Mouse (Mus musculus) heart, postnatal 10 days (tissue): ENCODE measurements around the gene Adamts17. TPM values are rescaled to one million over a fixed set of nuclear protein-coding genes. Genes with fewer than 3 reads are reported as not detected.

Experiments used
- DNase-seq, 2 experiments: peaks; one replicate each; pipeline ENCODE4 v3.0.0; 2021
- intact Hi-C: fragments of 180-260 bp; cut with DNase I; formaldehyde crosslinking; loops from one replicate; pipeline ENCODE4 v1.15.1; 2025
- total RNA-seq, 2 experiments: library from RNA; stranded (reverse); gene quantifications; 2 replicates each; pipeline ENCODE4 v1.2.3; 2021

Gene Adamts17
- total RNA-seq, 2 experiments from 2014 or later = 15.9 to 18.4 TPM

DNA sequence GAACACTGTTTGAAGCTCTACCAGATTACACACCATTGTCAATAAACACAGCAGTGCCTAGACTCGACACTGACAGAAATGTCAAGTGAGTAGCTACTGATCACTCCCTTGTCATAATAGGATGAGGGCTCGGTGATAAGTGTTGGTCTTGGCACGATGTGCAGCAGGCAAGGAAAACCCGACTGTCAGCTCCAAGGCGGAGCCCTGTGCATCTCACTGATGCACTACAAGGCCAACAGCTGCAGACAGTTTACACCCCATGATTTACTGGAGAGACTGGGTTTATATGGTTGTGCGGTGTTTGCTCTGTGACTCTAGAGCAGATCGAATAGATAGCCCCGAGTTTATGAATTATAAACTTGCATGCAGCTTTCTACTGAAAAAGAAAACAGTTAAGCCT is 124.0 kb downstream of the Adamts17 start:
- intact Hi-C loops = no loop called here
- no peak for DNase-seq

- intact Hi-C loops = no loop called here
- no peak for DNase-seq
These were observed 127.1 kb downstream of the Adamts17 start for GRCm38 (mm10) chr7:66966541-66967205.

GRCm38 (mm10) chr7:66967206-66967919 is 127.8 kb downstream of the Adamts17 start:
- intact Hi-C loops = no loop called here
- no peak for DNase-seq

DNA sequence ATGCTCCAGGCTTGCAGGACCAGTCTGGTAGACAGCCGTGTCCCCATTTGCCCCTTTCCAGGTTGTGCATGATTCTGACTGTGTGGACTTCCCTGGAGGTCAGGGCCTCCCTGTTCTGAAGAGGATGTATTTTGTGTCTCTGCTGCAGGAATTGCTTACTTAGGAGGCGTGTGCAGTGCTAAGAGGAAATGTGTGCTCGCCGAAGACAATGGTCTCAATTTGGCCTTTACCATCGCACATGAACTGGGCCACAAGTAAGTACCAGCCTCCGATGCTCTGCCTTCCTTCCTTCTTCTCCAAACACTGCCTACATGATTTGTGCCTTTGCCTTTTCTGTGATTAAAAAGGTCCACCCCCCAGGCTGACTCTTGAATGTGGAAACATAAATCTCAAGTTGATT is 129.1 kb downstream of the Adamts17 start:
- intact Hi-C loops = no loop called here

DNA sequence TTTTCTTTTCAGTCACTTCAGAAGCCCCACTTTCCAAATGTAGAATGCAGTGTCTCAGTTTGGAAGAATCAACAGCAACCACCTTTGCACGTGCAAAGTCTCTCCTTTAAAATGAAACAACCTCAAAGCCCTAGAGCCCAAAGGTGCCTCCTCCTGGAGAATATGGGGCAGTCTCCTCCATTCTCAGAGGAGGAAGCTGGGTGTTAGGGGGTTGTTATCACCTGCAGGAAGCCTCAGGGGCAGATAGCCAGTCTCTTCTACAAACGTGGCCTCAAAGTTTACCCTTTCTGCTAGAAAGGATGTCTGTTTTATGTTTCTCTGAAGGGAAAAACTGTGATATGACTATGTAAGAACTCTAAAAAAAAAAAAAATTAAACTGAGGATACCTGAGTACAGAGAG is 129.7 kb downstream of the Adamts17 start:
- no peak for DNase-seq
- intact Hi-C loops = no loop called here

More for the DNA sequence above, 129.1 kb downstream of the Adamts17 start:
- no peak for DNase-seq

- DNase-seq = no peak
- intact Hi-C loops = no loop called here
These were observed 130.7 kb downstream of the Adamts17 start for GRCm38 (mm10) chr7:66970235-66970634.

- intact Hi-C loops = no loop called here
- DNase-seq = no peak
These were observed 131.4 kb downstream of the Adamts17 start for GRCm38 (mm10) chr7:66970974-66971373.

GRCm38 (mm10) chr7:66974859-66975258 is 135.3 kb downstream of the Adamts17 start:
- intact Hi-C loops = loop anchor here (5.0 kb wide), 1 partner anchor 133 kb away; no protein-coding TSS in a partner anchor
- DNase-seq = peak; percentile 63 to 70

GRCm38 (mm10) chr7:66976371-66976770 is 136.8 kb downstream of the Adamts17 start:
- intact Hi-C loops = loop anchor here (5.0 kb wide), 1 partner anchor 134 kb away; no protein-coding TSS in a partner anchor
- DNase-seq = no peak

GRCm38 (mm10) chr7:66981591-66981990 is 142.1 kb downstream of the Adamts17 start:
- DNase-seq = no peak
- intact Hi-C loops = no loop called here

DNA sequence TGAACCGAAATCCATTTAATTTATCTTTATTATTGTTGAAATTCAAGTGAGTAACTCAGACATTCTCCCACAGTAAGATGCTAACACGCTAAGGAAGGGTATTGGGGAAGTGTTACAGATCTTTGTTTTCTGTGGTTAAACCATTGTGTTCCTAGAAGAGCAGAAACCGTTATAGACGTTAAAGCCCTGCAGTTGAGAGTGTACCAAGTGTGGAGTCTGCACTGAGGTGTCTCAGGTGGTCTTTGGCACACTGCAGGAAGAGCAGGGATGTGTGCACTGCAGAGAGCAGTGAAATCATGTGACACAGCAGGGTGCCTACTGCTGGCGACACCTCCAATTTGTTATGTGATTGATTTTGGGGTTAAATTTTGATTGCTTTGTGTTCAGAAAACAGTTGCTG is 142.5 kb downstream of the Adamts17 start:
- no peak for DNase-seq
- intact Hi-C loops = no loop called here

DNA sequence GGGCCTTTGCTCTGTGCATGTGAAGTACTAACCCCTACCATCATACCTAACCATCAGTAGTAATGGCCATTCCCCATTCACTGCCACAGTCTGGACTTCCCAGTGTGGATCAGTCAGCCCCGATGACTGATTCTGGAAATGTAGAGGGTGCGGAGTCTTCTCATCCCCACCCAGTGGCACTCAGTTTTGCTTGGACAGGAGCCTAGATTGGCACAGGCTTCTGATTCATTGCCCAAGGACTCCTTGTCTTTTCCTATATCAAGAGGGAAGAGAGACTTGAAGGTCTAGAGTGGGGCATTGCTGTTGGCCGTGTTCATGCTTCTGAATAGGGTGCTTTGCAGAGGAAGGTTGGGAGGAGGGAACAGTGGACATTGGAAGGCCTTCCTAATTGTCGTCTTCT is 148.1 kb downstream of the Adamts17 start:
- intact Hi-C loops = no loop called here
- DNase-seq = no peak

DNA sequence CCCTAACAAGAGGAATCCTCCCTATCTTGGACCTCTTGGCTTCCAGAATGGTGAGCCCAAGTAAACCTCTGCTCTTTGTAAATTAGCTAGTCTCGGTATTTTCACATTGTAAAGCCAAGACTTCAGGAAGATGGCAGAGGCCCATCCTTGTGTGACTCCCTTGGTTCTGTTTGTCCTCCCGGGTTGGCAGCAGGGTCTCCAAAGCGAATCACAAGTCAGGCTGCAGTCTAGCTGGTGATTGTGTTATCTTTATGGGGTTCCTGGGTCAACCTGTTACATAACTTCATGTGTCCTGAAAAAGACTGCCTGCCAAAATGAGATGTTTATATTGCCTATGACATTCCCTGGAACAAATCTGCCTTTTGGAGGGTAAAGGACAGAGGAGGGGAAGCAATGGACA is 148.9 kb downstream of the Adamts17 start:
- intact Hi-C loops = no loop called here
- DNase-seq = no peak

DNA sequence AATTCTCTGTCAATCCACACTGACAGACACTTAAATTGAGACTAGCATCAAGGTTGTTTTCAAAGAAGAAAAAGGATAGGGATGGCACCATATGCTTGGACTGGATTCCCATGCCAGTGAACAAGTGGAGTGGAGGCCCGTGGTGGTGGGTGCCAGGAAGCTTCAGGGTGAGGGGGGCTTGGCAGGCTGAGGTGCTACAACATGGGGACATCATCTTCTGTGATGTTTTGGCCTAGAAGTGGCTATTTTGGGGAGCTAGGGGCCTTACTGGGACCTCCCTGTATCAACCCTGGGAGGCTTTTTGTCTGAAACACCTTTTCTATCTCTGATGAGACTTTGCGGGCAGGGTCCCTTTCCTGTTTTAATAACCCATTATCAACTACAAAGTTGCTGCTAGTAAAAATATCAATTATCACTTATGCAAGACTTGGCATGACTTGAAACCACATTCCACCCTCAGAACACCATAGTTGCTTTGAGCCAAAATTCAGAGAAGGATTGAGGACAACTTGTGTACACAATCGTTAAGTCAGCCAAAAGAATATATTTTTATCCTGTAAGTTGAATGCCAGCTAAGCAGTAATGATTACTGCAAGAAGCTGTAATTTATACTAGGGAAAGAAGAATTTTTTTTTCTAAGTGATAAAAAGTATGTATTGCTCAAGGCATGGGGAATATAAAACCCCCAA is 150.0 kb downstream of the Adamts17 start:
- intact Hi-C loops = no loop called here
- DNase-seq = no peak

- DNase-seq = no peak
- intact Hi-C loops = no loop called here
These were observed 159.3 kb downstream of the Adamts17 start for GRCm38 (mm10) chr7:66998821-66999220.

GRCm38 (mm10) chr7:67003648-67004047 is 164.1 kb downstream of the Adamts17 start:
- intact Hi-C loops = no loop called here
- DNase-seq = no peak

GRCm38 (mm10) chr7:67004220-67004619 is 164.7 kb downstream of the Adamts17 start:
- no peak for DNase-seq
- intact Hi-C loops = no loop called here

DNA sequence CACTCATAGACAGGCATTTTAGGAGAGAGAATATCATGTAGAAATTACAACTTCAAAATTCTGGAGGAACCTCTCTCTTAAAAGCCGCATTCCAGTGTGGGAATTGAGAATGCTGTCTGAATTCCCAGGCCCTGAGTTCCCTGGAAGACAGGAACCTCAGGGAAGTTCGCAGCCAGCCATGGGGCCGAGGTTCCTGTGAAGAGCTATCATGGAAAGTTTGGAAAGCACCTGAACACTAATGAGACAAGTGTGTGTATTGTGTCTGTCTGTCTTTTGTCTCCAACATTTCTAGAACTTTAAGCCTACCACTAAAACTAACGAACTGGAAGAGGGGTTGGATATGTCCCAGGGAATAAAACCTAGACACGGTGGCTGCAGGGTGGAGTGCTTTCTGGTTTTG is 170.3 kb downstream of the Adamts17 start:
- DNase-seq = no peak
- intact Hi-C loops = no loop called here

GRCm38 (mm10) chr7:67012011-67012751 is 172.6 kb downstream of the Adamts17 start:
- no peak for DNase-seq
- intact Hi-C loops = no loop called here

DNA sequence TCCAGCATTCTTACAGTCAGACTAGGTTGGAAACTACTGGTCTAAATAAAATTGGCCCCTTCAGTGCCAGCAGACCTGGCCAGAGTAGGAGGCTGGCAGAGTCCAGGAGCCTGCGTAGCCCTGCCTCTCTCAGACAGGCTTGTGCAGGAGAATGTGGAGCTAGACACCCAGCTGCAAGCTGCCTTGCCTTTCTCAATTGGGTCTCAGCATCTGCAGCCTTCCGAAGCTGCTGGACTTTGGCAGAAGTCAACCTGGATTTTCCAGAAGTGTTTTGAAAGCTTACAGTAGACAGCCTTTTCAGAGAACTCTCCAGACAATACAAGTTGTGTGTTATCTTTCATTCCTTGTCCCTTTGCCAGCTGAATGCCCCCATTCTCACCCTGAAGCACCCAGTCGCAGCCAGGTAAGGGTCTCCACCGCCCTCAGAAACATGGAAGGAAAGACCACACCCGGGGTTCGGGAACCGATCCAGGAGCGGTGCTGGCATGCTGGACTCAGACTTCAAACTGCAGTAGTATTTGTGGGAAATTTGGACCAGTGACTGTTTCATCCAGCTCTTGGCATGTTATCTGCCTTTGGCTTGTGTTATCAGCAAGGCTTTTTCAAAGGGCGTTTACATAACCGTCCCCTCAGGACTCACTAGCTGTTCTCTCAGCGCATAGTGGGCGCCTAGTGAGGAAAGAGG is 173.8 kb downstream of the Adamts17 start:
- peak; percentile 71 to 75 for DNase-seq
- intact Hi-C loops = no loop called here
